Mouse (Mus musculus) C2C12 (cell line): Measurements from ENCODE around the gene Ubac2. TPM values are rescaled to one million over a fixed set of nuclear protein-coding genes. Genes with fewer than 3 reads are reported as not detected.
"Not testable (repeated sequence)": the region's sequence is repeated elsewhere in the genome, so short reads cannot be mapped to it uniquely, and the experiment has no call there.

ENCODE experiments used
- H3K27me3 ChIP-seq: one replicate; pipeline ENCODE4 v1.6.1; 2011; ENCODE audit not compliant: control insufficient read depth, insufficient read depth, insufficient read length
- H3K36me3 ChIP-seq: one replicate; pipeline ENCODE4 v1.6.1; 2011; ENCODE audit not compliant: control insufficient read depth, insufficient read depth
- H3K4me3 ChIP-seq: one replicate; pipeline ENCODE4 v1.5.1; 2011; ENCODE audit warnings: mild to moderate bottlenecking, control low read depth; ENCODE audit not compliant: poor library complexity, insufficient read depth, severe bottlenecking
- H3K79me2 ChIP-seq: one replicate; pipeline ENCODE4 v1.6.1; 2011; ENCODE audit not compliant: control insufficient read depth, insufficient read depth
- H3K79me3 ChIP-seq: one replicate; pipeline ENCODE4 v1.6.1; 2011; ENCODE audit warnings: low read depth, control low read depth
- H3ac ChIP-seq: one replicate; pipeline ENCODE3; 2011; ENCODE audit warnings: low read depth; ENCODE audit not compliant: control insufficient read depth, insufficient read length
- CEBPB ChIP-seq: IDR thresholded peaks from one replicate; pipeline ENCODE4 v1.6.1; 2011; ENCODE audit warnings: low read depth, mild to moderate bottlenecking, control low read depth, moderate library complexity
- CTCF ChIP-seq: IDR thresholded peaks from one replicate; pipeline ENCODE4 v1.5.1; 2011; ENCODE audit not compliant: control insufficient read depth, insufficient read depth, insufficient read length
- FOSL1 ChIP-seq: IDR thresholded peaks from one replicate; pipeline ENCODE4 v1.8.0; 2011; ENCODE audit warnings: mild to moderate bottlenecking, low read length; ENCODE audit not compliant: poor library complexity, insufficient read depth, severe bottlenecking
- MAX ChIP-seq: IDR thresholded peaks from one replicate; pipeline ENCODE4 v1.6.1; 2011; ENCODE audit warnings: mild to moderate bottlenecking, control low read depth
- MYOD1 ChIP-seq: IDR thresholded peaks from one replicate; pipeline ENCODE4 v1.6.1; 2011; ENCODE audit warnings: low read depth; ENCODE audit not compliant: control insufficient read depth, insufficient read length
- MYOG ChIP-seq: IDR thresholded peaks from one replicate; pipeline ENCODE4 v1.6.1; 2011; ENCODE audit not compliant: control insufficient read depth, insufficient read length; ENCODE audit errors: extremely low read depth
- USF1 ChIP-seq: IDR thresholded peaks from one replicate; pipeline ENCODE4 v1.6.1; 2011; ENCODE audit warnings: low read depth, mild to moderate bottlenecking, control low read depth, moderate library complexity
- polyA plus RNA-seq: library from polyadenylated mRNA; unstranded; fragments of >200 nt; fragmentation: generic; extraction: Trizol; gene quantifications from one replicate; pipeline ENCODE4 v1.2.1, GENCODE M21; 2012; ENCODE audit warnings: missing spikeins

Gene Ubac2
- polyA plus RNA-seq, 1 experiment: 37.8 TPM

GRCm38 (mm10) chr14:121873172-121873571 lies 5.2 kb upstream of the Ubac2 start:
- H3K27me3 ChIP-seq: peaks cover 5% of the 10 kb centered on the region
- H3K79me3 ChIP-seq: no peaks in the 10 kb centered on the region
- H3K36me3 ChIP-seq: no peaks in the 10 kb centered on the region
- no peak for TF ChIP-seq CTCF
- TF ChIP-seq FOSL1: no peak
- no peak for TF ChIP-seq CEBPB
- no peak for TF ChIP-seq MAX
- TF ChIP-seq MYOG: no peak
- no peak for TF ChIP-seq MYOD1
- TF ChIP-seq USF1: no peak
- no peak overlapping the region for H3K4me3 ChIP-seq
- H3K79me2 ChIP-seq: no peaks in the 10 kb centered on the region
- no peak overlapping the region for H3ac ChIP-seq

DNA sequence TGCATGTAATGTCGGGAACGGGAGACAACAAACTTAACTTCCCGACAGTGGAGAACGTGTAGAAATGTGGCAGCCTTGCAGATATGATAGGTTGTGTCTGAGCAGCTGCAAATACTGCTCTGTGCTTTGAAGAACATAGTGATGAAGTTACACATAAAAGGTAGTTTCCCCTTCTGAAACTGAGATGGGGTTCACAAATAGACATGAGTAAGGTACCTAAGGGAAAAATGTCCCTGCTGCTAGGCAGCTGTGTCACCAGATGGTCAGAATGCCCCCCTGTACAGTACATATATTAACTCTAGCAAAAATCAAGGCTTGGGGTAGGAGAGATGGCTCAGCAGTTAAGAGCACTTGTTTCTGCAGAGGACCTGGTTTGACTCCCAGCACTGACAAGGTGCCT lies 4.8 kb upstream of the Ubac2 start:
- Histone ChIP-seq H3K79me2 (peaks cover 2% of the 10 kb centered on the region), H3K27me3 (peaks cover 5% of the 10 kb centered on the region), H3ac (no peak overlapping the region), H3K4me3 (no peak overlapping the region), H3K79me3 (no peaks in the 10 kb centered on the region), H3K36me3 (no peaks in the 10 kb centered on the region)
- TF ChIP-seq MYOG (no peak), FOSL1 (no peak), CTCF (no peak), USF1 (no peak), MAX (no peak), CEBPB (no peak), MYOD1 (no peak)

GRCm38 (mm10) chr14:121876190-121876589 lies 2.2 kb upstream of the Ubac2 start:
- H3K79me2 ChIP-seq: peaks cover 27% of the 10 kb centered on the region
- peaks cover 11% of the 10 kb centered on the region for H3K79me3 ChIP-seq
- not testable (repeated sequence) for H3K4me3 ChIP-seq, H3K36me3 ChIP-seq, H3ac ChIP-seq, H3K27me3 ChIP-seq

GRCm38 (mm10) chr14:121876860-121877259 lies 1.6 kb upstream of the Ubac2 start:
- no peak for TF ChIP-seq MYOG
- no peak for TF ChIP-seq CTCF
- TF ChIP-seq USF1: no peak
- TF ChIP-seq MYOD1: no peak
- TF ChIP-seq FOSL1: no peak
- H3ac ChIP-seq: no peak overlapping the region
- peaks cover 11% of the 10 kb centered on the region for H3K79me3 ChIP-seq
- peaks cover 34% of the 10 kb centered on the region for H3K79me2 ChIP-seq
- peaks cover 5% of the 10 kb centered on the region for H3K27me3 ChIP-seq
- no peak overlapping the region for H3K4me3 ChIP-seq
- H3K36me3 ChIP-seq: no peaks in the 10 kb centered on the region

DNA sequence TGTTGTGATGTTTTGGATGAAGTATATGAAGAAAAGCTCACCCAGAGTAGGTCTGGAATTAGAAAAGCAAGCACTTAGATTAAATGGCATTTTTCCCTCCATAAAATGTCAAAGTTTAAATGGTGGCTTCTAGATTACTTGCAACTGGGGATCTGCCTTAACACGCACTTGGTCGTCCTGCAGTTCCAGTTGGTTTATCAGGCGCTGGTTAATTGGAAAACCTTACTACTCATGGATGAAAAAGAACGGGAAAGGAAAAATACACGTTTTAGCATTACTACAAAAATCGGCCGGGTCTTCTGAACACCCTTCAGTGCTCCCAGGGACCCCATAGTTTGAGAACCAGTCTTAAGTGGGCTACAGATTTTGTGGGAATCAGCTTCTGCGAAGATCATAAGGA lies 780 bp upstream of the Ubac2 start:
- Histone ChIP-seq H3ac (peak overlapping the region; percentile 24), H3K36me3 (no peaks in the 10 kb centered on the region), H3K4me3 (peak overlapping the region; percentile 93), H3K79me3 (peaks cover 19% of the 10 kb centered on the region), H3K79me2 (peaks cover 40% of the 10 kb centered on the region), H3K27me3 (peaks cover 5% of the 10 kb centered on the region)
- no peak for TF ChIP-seq CTCF
- no peak for TF ChIP-seq MYOG
- no peak for TF ChIP-seq CEBPB
- no peak for TF ChIP-seq FOSL1
- TF ChIP-seq USF1: no peak
- TF ChIP-seq MAX: no peak
- no peak for TF ChIP-seq MYOD1

- Histone ChIP-seq H3K79me2 (peaks cover 50% of the 10 kb centered on the region), H3K4me3 (peak overlapping the region; percentile 93), H3K27me3 (no peaks in the 10 kb centered on the region), H3ac (peak overlapping the region; percentile 96), H3K79me3 (peaks cover 19% of the 10 kb centered on the region), H3K36me3 (no peaks in the 10 kb centered on the region)
- no peak for TF ChIP-seq USF1
- no peak for TF ChIP-seq CEBPB
- no peak for TF ChIP-seq CTCF
- no peak for TF ChIP-seq MAX
- TF ChIP-seq MYOD1: no peak
- no peak for TF ChIP-seq FOSL1
- TF ChIP-seq MYOG: no peak
These were observed 413 bp downstream of the Ubac2 start for GRCm38 (mm10) chr14:121878859-121879206.
